ENCODE assay signal across 25 mouse cellular contexts in genomic region chr7:49637281-49637680, GRCm38 (mm10). TPM values are rescaled to one million over a fixed set of nuclear protein-coding genes. Genes with fewer than 3 reads are reported as not detected.
A peak's percentile ranks its signal among the peaks of the same experiment; 100 is the strongest.
DNase-seq lines count a peak whose midpoint lies in the region; ATAC-seq and TF ChIP-seq lines count a peak whose summit lies in the region.
"Had no signal": no experiment of that assay in that cellular context is flagged by ENCODE, and none has a peak within 500 bp of the region (broad histone marks: within the 10 kb centered on the region; RNA-seq: fewer than 3 reads in every experiment).

No protein-coding gene starts in this region.

- H3K4me3 ChIP-seq in forebrain, embryonic 10.5 days: peak overlapping the region; percentile 10; the same call in 1 of the 2 replicates
- no peak overlapping the region for H3K4me3 ChIP-seq in forebrain, embryonic 15.5 days
- H3K4me3 ChIP-seq in midbrain, embryonic 10.5 days: peak overlapping the region; percentile 60
- H3K4me3 ChIP-seq in midbrain, embryonic 16.5 days (ENCODE audit: low read depth, low read length): no peak overlapping the region
- H3K4me3 ChIP-seq in embryonic facial prominence, embryonic 11.5 days (ENCODE audit: low read depth, low read length): no peak overlapping the region
- H3K4me3 ChIP-seq in intestine, postnatal 0 days (ENCODE audit: low read depth, low read length): no peak overlapping the region
- H3K4me3 ChIP-seq: erythroblast, embryonic 14.5 days; heart, adult 2 months; heart, embryonic 15.5 days; intestine, embryonic 15.5 days had no signal

- peak overlapping the region; percentile 48; the same call in 1 of the 2 replicates for H3K27ac ChIP-seq in forebrain, embryonic 10.5 days
- no peak overlapping the region for H3K27ac ChIP-seq in forebrain, embryonic 15.5 days (replicated peaks)
- peak overlapping the region; percentile 87 for H3K27ac ChIP-seq in midbrain, embryonic 10.5 days (replicated peaks)
- H3K27ac ChIP-seq in midbrain, embryonic 16.5 days (ENCODE audit: low read length): no peak overlapping the region
- no peak overlapping the region for H3K27ac ChIP-seq in embryonic facial prominence, embryonic 11.5 days (replicated peaks; ENCODE audit: low read depth, low read length)
- no peak overlapping the region for H3K27ac ChIP-seq in intestine, postnatal 0 days (ENCODE audit: low read depth, low read length)
- H3K27ac ChIP-seq: embryonic facial prominence, embryonic 15.5 days; heart, adult 2 months; heart, embryonic 15.5 days; hindbrain, embryonic 12.5 days; intestine, embryonic 15.5 days had no signal

- peaks cover 100% of the 10 kb centered on the region for H3K27me3 ChIP-seq in forebrain, embryonic 10.5 days (ENCODE audit: poor library complexity, severe bottlenecking)
- peaks cover 87% of the 10 kb centered on the region for H3K27me3 ChIP-seq in forebrain, embryonic 15.5 days
- peaks cover 100% of the 10 kb centered on the region for H3K27me3 ChIP-seq in midbrain, embryonic 10.5 days (ENCODE audit: low read depth, poor library complexity, severe bottlenecking)
- peaks cover 37% of the 10 kb centered on the region for H3K27me3 ChIP-seq in midbrain, embryonic 16.5 days (ENCODE audit: control insufficient read depth, insufficient read depth, low read depth, low read length)
- H3K27me3 ChIP-seq in embryonic facial prominence, embryonic 11.5 days (ENCODE audit: control insufficient read depth, insufficient read depth, low read length): peaks cover 66% of the 10 kb centered on the region
- H3K27me3 ChIP-seq in intestine, postnatal 0 days (replicated peaks; ENCODE audit: control insufficient read depth, insufficient read depth, low read length): peaks cover 82% of the 10 kb centered on the region

- DNase-seq in forebrain, embryonic 10.5 days (ENCODE audit: extremely low spot score, low spot score): peak; percentile 27
- DNase-seq in midbrain, embryonic 10.5 days (ENCODE audit: low spot score): peak; percentile 39
- peak; percentile 29 for DNase-seq in embryo, embryonic 11 days
- peak; percentile 29 for DNase-seq in embryonic facial prominence, embryonic 11.5 days (ENCODE audit: low spot score)
- DNase-seq in heart, postnatal 10 days: no peak
- DNase-seq: adrenal gland, postnatal 10 days; cerebellum, adult 11-12 months; cerebellum, adult 9-10 months; cerebellum, postnatal 36 days; gastrocnemius, postnatal 10 days; heart, adult 2 months had no signal

- no peak for ATAC-seq in forebrain, embryonic 15.5 days (replicated peaks)
- ATAC-seq in midbrain, embryonic 16.5 days: no peak
- no peak for ATAC-seq in embryonic facial prominence, embryonic 11.5 days (replicated peaks; ENCODE audit: insufficient number of reproducible peaks, low FRiP score, low TSS enrichment, low read depth)
- no peak for ATAC-seq in intestine, postnatal 0 days
- ATAC-seq: intestine, embryonic 15.5 days had no signal

- no peaks in the 10 kb centered on the region for H3K36me3 ChIP-seq in forebrain, embryonic 10.5 days (replicated peaks)
- no peaks in the 10 kb centered on the region for H3K36me3 ChIP-seq in forebrain, embryonic 15.5 days
- peaks cover 13% of the 10 kb centered on the region for H3K36me3 ChIP-seq in midbrain, embryonic 10.5 days
- no peaks in the 10 kb centered on the region for H3K36me3 ChIP-seq in midbrain, embryonic 16.5 days (ENCODE audit: control insufficient read depth, insufficient read depth, low read length)
- H3K36me3 ChIP-seq in embryonic facial prominence, embryonic 11.5 days (replicated peaks; ENCODE audit: control insufficient read depth, insufficient read depth, low read depth, low read length): no peaks in the 10 kb centered on the region
- no peaks in the 10 kb centered on the region for H3K36me3 ChIP-seq in intestine, postnatal 0 days (ENCODE audit: control insufficient read depth, insufficient read depth)
- H3K36me3 ChIP-seq: embryonic facial prominence, embryonic 15.5 days; heart, embryonic 15.5 days; hindbrain, embryonic 12.5 days; intestine, embryonic 15.5 days had no signal

- no peak overlapping the region for H3K4me2 ChIP-seq in forebrain, embryonic 15.5 days (replicated peaks)
- H3K4me2 ChIP-seq in midbrain, embryonic 16.5 days (ENCODE audit: low read length): no peak overlapping the region
- H3K4me2 ChIP-seq in embryonic facial prominence, embryonic 11.5 days (ENCODE audit: low read depth, low read length): no peak overlapping the region
- H3K4me2 ChIP-seq in intestine, postnatal 0 days (replicated peaks; ENCODE audit: low read depth): no peak overlapping the region
- H3K4me2 ChIP-seq: embryonic facial prominence, embryonic 15.5 days; heart, embryonic 11.5 days; heart, embryonic 15.5 days; intestine, embryonic 15.5 days had no signal

- no peak overlapping the region for H3K9ac ChIP-seq in forebrain, embryonic 15.5 days (replicated peaks)
- H3K9ac ChIP-seq in midbrain, embryonic 16.5 days (ENCODE audit: low read depth, low read length): no peak overlapping the region
- no peak overlapping the region for H3K9ac ChIP-seq in embryonic facial prominence, embryonic 11.5 days (replicated peaks; ENCODE audit: low read length)
- H3K9ac ChIP-seq in intestine, postnatal 0 days (ENCODE audit: low read depth, low read length): no peak overlapping the region
- H3K9ac ChIP-seq: embryonic facial prominence, embryonic 15.5 days; heart, embryonic 15.5 days; hindbrain, embryonic 12.5 days; intestine, embryonic 15.5 days had no signal

- under 1% methylated on average over 9 of the region's 9 CpGs for WGBS in forebrain, embryonic 10.5 days
- under 1% methylated on average over 9 of the region's 9 CpGs for WGBS in forebrain, embryonic 15.5 days
- under 1% methylated on average over 9 of the region's 9 CpGs for WGBS in midbrain, embryonic 10.5 days
- WGBS in midbrain, embryonic 16.5 days: 2% methylated on average over 9 of the region's 9 CpGs
- under 1% methylated on average over 9 of the region's 9 CpGs for WGBS in embryonic facial prominence, embryonic 11.5 days
- 4% methylated on average over 9 of the region's 9 CpGs for WGBS in intestine, postnatal 0 days

- intact Hi-C loops in heart, postnatal 10 days (cut with DNase I): no loop called here

- TF ChIP-seq CTCF in intestine, postnatal 0 days (IDR thresholded peaks at IDR 0.05; ENCODE audit: low read depth): no peak

- H3K9me3 ChIP-seq in forebrain, embryonic 10.5 days: no peaks in the 10 kb centered on the region
- H3K9me3 ChIP-seq in forebrain, embryonic 15.5 days: no peaks in the 10 kb centered on the region
- no peaks in the 10 kb centered on the region for H3K9me3 ChIP-seq in midbrain, embryonic 10.5 days (replicated peaks)
- H3K9me3 ChIP-seq in midbrain, embryonic 16.5 days (replicated peaks; ENCODE audit: control insufficient read depth, low read length, poor library complexity, severe bottlenecking): no peaks in the 10 kb centered on the region
- H3K9me3 ChIP-seq in embryonic facial prominence, embryonic 11.5 days (replicated peaks; ENCODE audit: control insufficient read depth, low read length): no peaks in the 10 kb centered on the region; the same call in 1 of the 2 replicates
- no peaks in the 10 kb centered on the region for H3K9me3 ChIP-seq in intestine, postnatal 0 days (ENCODE audit: control insufficient read depth)
- H3K9me3 ChIP-seq: embryonic facial prominence, embryonic 15.5 days; heart, embryonic 15.5 days; hindbrain, embryonic 12.5 days; intestine, embryonic 15.5 days had no signal

- H3K4me1 ChIP-seq in forebrain, embryonic 10.5 days: peaks cover 100% of the 10 kb centered on the region
- H3K4me1 ChIP-seq in forebrain, embryonic 15.5 days: peaks cover 54% of the 10 kb centered on the region
- H3K4me1 ChIP-seq in midbrain, embryonic 10.5 days: peaks cover 97% of the 10 kb centered on the region
- peaks cover 3% of the 10 kb centered on the region; the same call in 1 of the 2 replicates for H3K4me1 ChIP-seq in midbrain, embryonic 16.5 days (ENCODE audit: control insufficient read depth, insufficient read depth, low read length)
- H3K4me1 ChIP-seq in embryonic facial prominence, embryonic 11.5 days (ENCODE audit: control insufficient read depth, insufficient read depth, low read length): no peaks in the 10 kb centered on the region
- H3K4me1 ChIP-seq in intestine, postnatal 0 days (replicated peaks; ENCODE audit: control insufficient read depth, insufficient read depth, low read length): no peaks in the 10 kb centered on the region

RNA-seq across cellular contexts. Expression of gene Dbx1, which starts 0.6 kb away (rescaled TPM):
- 14.1 and 15.2 TPM in 2 replicates for polyA plus RNA-seq in forebrain, embryonic 10.5 days (2016; fragmentation: Nextera tagmentation; extraction: Ambion mirVana)
- 1.5 and 1.9 TPM in 2 replicates for polyA plus RNA-seq in forebrain, embryonic 15.5 days (2015; fragmentation: Nextera tagmentation; extraction: Ambion mirVana)
- polyA plus RNA-seq in midbrain, embryonic 10.5 days (2016; fragmentation: Nextera tagmentation; extraction: Ambion mirVana): 168 and 188 TPM in 2 replicates
- 13.4 and 18.5 TPM in 2 replicates for polyA plus RNA-seq in midbrain, embryonic 16.5 days (2015; fragmentation: Nextera tagmentation; extraction: Ambion mirVana)
- 4.3 and 7.6 TPM in 2 replicates for polyA plus RNA-seq in embryonic facial prominence, embryonic 11.5 days (2014; fragmentation: Nextera tagmentation; extraction: Ambion mirVana)
- polyA plus RNA-seq in intestine, postnatal 0 days (2015; fragmentation: Nextera tagmentation; extraction: Ambion mirVana): not detected in 2 replicates
- not detected for total RNA-seq in heart, postnatal 10 days (2021)
- total RNA-seq: adrenal gland, postnatal 10 days; heart, adult 2 months; heart, postnatal 25 days; MEL had no signal
- polyA plus RNA-seq: C2C12; erythroblast, embryonic 14.5 days; frontal cortex, adult 2 months; gonadal fat pad, adult 2 months; heart, adult 2 months; heart, embryonic 11.5 days; heart, embryonic 15.5 days; intestine, embryonic 15.5 days had no signal

Comparison
In these comparisons a context has a peak if more than half of its experiments do, and no peak if none do; other contexts are left out.
1. H3K27ac ChIP-seq: peak in forebrain, embryonic 10.5 days (single experiment) and midbrain, embryonic 10.5 days (single experiment); none in forebrain, embryonic 15.5 days (single experiment), midbrain, embryonic 16.5 days (single experiment), embryonic facial prominence, embryonic 11.5 days (single experiment) and intestine, postnatal 0 days (single experiment).
2. H3K4me3 ChIP-seq: peak in forebrain, embryonic 10.5 days (single experiment) and midbrain, embryonic 10.5 days (single experiment); none in forebrain, embryonic 15.5 days (single experiment), midbrain, embryonic 16.5 days (single experiment), embryonic facial prominence, embryonic 11.5 days (single experiment) and intestine, postnatal 0 days (single experiment).
3. DNase-seq: peak in forebrain, embryonic 10.5 days (single experiment), midbrain, embryonic 10.5 days (single experiment), embryo, embryonic 11 days (single experiment) and embryonic facial prominence, embryonic 11.5 days (single experiment); none in heart, postnatal 10 days (0 of 2).